Mouse (Mus musculus) spleen, adult 2 months (tissue): Measurements from ENCODE around the gene Plekha5.

Experiments
- CTCF ChIP-seq: fragments of 200-500 bp; IDR thresholded peaks from 2 replicates; pipeline ENCODE4 v1.5.1; 2011; ENCODE audit warnings: mild to moderate bottlenecking, inconsistent platforms; ENCODE audit not compliant: insufficient read depth, insufficient read length, insufficient replicate concordance; ENCODE audit errors: extremely low read depth
- POLR2A ChIP-seq: fragments of 200-500 bp; IDR thresholded peaks from 2 replicates; pipeline ENCODE4 v1.6.1; 2011; ENCODE audit warnings: low read depth, low read length, inconsistent platforms

GRCm38 (mm10) chr6:140424201-140424990 is 542 bp downstream of the Plekha5 start:
- TF ChIP-seq POLR2A (no peak), CTCF (no peak)
